Mouse (Mus musculus): ENCODE results near the gene Gm13275.
"Not testable (repeated sequence)": the region's sequence is repeated elsewhere in the genome, so short reads cannot be mapped to it uniquely, and the experiment has no call there.

The Gm13275 gene

DNA sequence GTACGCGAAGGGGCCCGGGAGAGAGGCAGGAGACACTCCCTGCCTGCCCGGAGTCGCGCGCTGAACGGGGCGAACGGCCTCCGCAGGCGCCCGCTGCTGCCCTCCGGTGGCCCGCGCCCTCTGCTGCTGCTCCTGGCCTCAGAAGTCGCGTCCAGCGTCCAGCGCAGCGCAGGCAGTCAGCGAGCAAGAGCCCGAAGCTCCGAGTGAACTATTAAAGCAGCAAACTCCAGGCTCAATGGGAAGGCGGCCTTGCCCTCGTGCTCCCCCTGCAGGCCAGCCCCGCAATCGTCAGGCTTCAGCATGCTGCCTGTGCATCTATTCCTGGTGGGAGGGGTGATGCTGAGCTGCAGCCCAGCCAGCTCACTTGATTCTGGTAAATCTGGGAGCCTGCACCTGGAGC, 2.8 kb downstream of the Gm13275 start, which contains the start of gene Gm13279:
Gm13279 (plus strand) TSS at position 301 of the 400 bp plus-strand sequence.
- DNase-seq (ENCODE audit: low spot score in 2 of 2), result not testable (repeated sequence)

DNA sequence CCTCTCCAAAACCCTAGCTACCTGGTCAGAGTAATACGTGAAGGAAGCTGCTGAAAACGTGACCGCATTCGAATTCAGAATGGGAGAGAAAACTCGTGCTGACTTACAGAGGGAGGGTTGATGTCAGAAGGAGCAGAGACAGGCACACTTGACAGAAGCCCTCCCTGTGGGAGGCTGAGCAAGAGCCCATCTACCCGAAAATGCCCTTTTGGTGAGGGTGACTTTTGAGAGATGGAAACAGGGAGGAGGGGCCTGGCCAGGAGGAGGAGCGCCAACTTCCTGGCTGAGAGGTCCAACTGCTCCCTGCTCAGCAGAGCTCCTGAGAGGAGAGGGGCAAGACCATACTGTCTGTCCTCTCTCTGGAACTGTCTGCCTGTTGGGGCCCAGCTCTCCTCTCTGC, 5.1 kb downstream of the Gm13275 start, which contains the start of gene Gm13285:
Gm13285 (plus strand) TSS at position 301 of the 400 bp plus-strand sequence.
- not testable (repeated sequence) for DNase-seq (ENCODE audit: low spot score in 2 of 2)

DNA sequence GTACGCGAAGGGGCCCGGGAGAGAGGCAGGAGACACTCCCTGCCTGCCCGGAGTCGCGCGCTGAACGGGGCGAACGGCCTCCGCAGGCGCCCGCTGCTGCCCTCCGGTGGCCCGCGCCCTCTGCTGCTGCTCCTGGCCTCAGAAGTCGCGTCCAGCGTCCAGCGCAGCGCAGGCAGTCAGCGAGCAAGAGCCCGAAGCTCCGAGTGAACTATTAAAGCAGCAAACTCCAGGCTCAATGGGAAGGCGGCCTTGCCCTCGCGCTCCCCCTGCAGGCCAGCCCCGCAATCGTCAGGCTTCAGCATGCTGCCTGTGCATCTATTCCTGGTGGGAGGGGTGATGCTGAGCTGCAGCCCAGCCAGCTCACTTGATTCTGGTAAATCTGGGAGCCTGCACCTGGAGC, 8.7 kb downstream of the Gm13275 start, which contains the start of gene Gm13287:
Gm13287 (plus strand) TSS at position 301 of the 400 bp plus-strand sequence.
- DNase-seq (ENCODE audit: low spot score in 2 of 2), result not testable (repeated sequence)

DNA sequence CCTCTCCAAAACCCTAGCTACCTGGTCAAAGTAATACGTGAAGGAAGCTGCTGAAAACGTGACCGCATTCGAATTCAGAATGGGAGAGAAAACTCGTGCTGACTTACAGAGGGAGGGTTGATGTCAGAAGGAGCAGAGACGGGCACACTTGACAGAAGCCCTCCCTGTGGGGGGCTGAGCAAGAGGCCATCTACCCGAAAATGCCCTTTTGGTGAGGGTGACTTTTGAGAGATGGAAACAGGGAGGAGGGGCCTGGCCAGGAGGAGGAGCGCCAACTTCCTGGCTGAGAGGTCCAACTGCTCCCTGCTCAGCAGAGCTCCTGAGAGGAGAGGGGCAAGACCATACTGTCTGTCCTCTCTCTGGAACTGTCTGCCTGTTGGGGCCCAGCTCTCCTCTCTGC, 10.9 kb downstream of the Gm13275 start, which contains the start of gene Gm13288:
Gm13288 (plus strand) TSS at position 301 of the 400 bp plus-strand sequence.
- not testable (repeated sequence) for DNase-seq (ENCODE audit: low spot score in 2 of 2)

DNA sequence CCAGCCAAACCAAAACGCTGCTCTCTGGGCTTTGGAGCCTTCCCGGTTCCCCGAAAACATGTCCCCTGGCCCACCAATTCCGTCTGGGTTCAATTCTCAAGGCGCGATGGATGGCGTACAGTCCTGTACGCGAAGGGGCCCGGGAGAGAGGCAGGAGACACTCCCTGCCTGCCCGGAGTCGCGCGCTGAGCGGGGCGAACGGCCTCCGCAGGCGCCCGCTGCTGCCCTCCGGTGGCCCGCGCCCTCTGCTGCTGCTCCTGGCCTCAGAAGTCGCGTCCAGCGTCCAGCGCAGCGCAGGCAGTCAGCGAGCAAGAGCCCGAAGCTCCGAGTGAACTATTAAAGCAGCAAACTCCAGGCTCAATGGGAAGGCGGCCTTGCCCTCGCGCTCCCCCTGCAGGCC, 11.5 kb downstream of the Gm13275 start:
- not testable (repeated sequence) for DNase-seq (ENCODE audit: low spot score in 2 of 2)

DNA sequence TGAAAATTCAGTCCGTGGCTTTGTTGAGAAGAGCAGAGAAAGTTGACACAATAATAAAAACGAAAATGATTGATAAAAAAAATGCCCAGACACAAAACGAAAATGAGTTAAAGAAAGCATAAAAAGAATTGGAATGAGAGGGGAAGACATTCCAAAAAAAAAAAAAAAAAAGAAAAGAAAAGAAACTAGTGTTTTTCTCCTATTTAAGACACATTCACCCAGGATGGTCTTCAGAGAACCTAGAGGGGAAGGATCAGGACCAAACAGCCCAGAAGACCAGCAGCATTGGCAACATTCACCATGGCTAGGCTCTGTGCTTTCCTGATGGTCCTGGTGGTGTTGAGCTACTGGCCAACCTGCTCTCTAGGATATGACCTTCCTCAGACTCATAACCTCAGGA, 21.6 kb downstream of the Gm13275 start, which contains the start of gene Ifna7:
Ifna7 (plus strand) TSS at position 301 of the 400 bp plus-strand sequence.
- no peak for DNase-seq (ENCODE audit: low spot score in 2 of 2)

DNA sequence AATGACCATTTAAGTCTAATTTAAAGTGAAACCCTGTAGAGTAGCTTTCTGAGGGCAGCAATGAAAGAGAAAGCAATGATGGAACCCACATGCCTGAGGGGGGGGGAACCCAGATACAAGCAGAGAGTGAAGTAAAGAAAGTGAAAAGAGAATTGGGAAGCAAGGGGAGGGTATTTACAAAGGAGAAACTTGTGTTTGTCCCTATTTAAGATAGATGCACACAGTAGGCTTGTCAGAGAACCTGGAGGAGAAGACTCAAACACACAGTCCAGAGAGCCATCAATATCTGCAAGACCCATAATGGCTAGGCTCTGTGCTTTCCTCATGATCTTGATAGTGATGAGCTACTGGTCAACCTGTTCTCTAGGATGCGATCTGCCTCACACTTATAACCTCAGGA, 25.4 kb downstream of the Gm13275 start, which contains the start of gene Ifna11:
Ifna11 (plus strand) TSS at position 301 of the 400 bp plus-strand sequence.
- DNase-seq (ENCODE audit: low spot score in 2 of 2), result no peak

DNA sequence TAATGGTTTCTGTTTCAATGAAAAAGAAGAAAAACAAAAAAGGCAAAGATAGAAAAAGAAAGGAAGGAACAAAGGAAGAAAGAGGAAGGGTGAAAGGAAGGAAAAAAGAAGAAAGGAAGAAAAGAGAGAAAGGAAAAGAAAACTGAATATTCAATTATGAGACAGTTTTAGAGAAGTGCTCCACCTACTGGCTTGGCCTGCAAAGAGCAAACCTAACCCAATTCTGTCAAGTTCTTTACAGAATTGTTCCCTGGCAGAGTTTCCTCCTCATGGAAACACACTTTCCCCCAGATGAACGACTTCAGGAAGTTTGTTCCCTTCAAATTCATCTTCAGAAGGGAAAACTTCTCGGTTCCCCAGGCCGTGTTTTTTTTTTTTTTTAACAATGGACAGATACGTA, 28.7 kb downstream of the Gm13275 start:
- no peak for DNase-seq (ENCODE audit: low spot score in 2 of 2)

DNA sequence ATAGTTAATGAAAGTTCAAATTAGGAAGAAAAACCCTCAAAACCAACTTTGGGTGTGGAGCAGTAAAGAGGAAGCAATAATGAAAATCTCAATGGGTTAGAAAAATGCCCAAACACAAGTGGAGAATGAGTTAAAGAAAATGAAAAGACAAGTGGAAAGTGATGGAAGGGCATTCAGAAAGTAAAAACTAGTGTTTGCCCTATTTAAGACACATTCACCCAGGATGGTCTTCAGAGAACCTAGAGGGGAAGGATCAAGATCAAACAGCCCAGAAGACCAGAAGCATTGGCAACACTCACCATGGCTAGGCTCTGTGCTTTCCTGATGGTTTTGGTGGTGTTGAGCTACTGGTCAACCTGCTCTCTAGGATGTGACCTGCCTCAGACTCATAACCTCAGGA, 32.8 kb downstream of the Gm13275 start, which contains the start of gene Ifna6:
Ifna6 (plus strand) TSS at position 301 of the 400 bp plus-strand sequence.
- not testable (repeated sequence) for DNase-seq (ENCODE audit: low spot score in 2 of 2)

DNA sequence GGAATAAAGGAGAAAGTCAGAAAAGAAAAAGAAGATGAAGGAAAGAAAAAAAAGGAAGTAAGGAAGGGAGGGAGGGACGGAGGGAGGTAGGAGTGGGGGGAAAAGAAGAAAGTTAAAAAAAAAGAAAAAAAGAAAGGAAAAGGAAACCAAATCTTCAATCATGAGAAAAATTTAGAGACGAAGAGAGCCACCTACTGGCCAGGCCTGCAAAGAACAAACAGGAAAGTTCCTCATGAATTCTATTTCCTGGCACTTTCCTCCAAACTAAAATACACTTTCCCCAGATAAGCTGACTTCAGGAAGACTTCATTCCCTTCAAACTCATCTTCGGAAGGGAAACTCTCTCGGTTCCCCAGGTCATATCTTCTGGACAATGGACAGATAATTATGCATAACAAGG, 36.2 kb downstream of the Gm13275 start:
- DNase-seq (ENCODE audit: low spot score in 2 of 2), result peak in 1 of 2 experiments; percentile 3

DNA sequence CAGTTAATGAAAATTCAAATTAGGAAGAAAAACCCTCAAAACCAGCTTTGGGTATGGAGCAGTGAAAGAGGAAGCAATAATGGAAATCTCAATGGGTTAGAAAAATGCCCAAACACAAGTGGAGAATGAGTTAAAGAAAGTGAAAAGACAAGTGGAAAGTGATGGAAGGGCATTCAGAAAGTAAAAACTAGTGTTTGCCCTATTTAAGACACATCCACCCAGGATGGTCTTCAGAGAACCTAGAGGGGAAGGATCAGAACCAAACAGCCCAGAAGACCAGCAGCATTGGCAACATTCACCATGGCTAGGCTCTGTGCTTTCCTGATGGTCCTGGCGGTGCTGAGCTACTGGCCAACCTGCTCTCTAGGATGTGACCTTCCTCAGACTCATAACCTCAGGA, 40.9 kb downstream of the Gm13275 start, which contains the start of gene Ifna5:
Ifna5 (plus strand) TSS at position 301 of the 400 bp plus-strand sequence.
- not testable (repeated sequence) for DNase-seq (ENCODE audit: low spot score in 2 of 2)

DNA sequence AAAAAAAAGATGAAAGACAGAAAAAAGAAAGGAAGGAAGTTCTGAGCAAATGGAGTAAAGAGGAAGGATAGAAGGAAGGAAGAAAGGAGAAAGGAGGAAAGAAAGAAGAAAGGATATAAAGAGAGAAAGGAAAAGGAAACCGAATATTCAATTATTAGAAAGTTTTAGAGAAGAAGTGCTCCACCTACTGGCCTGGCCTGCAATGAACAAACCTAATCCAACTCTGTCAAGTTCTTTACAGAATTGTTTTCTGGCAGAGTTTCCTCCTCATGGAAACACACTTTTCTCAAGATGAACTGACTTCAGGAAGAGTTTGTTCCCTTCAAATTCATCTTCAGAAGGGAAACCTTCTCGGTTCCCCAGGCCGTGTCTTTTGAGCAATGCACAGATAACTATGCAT, 44.5 kb downstream of the Gm13275 start:
- DNase-seq (ENCODE audit: low spot score in 2 of 2), result no peak

DNA sequence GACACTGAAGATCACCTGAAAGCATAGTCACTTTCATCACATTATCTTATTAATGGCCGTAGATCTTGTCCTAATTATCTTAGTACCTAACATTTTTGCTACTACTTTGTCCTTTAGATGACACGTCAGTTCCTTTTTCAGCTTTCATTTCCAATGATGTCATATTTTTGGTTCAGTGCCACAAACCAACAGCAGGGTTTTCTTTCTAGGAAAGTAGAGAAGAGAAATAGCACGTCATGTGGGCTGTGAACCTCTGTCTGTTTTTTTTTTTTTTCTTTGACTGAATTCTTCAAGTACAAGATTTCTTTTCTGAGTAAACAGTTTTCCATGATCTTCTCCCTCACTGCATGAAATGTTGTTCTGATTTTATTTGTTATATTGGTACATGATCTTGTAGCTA, 45.8 kb downstream of the Gm13275 start:
- DNase-seq (ENCODE audit: low spot score in 2 of 2), result no peak

DNA sequence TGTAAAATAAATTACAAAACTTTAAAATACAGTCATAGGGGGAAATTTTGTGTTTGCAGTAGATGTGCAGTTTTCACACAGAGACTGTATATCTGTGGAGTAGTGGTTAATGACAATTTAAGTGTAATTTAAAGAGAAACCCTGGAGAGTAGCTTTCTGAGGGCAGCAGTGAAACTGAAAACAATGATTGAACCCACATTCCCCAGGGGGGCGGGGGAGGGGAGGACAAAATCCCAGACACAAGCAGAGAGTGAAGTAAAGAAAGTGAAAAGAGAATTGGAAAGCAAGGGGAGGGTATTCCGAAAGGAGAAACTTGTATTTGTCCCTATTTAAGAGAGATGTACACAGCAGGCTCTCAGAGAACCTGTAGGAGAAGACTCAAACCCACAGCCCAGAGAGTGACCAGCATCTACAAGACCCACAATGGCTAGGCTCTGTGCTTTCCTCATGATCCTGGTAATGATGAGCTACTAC, 47.2 kb downstream of the Gm13275 start, which contains the start of gene Ifna4:
Ifna4 (plus strand) TSS at position 424 of the 474 bp plus-strand sequence.
- no peak for DNase-seq (ENCODE audit: low spot score in 2 of 2)

All from right cerebral cortex, postnatal 36 days (tissue).